Mouse (Mus musculus): ENCODE measurements around the gene Fbxl17.

The Fbxl17 gene

DNA sequence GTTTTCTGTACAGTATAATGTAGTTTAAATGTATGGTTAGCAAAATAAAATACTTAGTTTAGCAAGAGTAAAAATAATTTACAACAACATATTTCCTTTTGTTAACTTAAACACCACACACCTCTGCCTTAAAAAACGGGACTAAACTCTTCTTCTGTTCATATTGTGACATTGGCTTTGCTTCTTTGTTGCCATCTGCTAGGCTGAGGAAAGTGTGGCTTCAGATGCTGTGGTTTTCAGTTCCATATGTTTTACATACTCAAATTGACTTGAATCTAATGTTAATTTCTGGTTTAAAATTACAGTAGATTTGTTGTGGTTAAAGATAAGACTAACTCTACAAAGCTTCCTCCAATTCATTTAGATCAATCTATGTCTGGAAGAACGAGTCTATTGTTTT is 218.8 kb downstream of the Fbxl17 start:
- DNase-seq (ENCODE audit: low read depth, low spot score): no peak

DNA sequence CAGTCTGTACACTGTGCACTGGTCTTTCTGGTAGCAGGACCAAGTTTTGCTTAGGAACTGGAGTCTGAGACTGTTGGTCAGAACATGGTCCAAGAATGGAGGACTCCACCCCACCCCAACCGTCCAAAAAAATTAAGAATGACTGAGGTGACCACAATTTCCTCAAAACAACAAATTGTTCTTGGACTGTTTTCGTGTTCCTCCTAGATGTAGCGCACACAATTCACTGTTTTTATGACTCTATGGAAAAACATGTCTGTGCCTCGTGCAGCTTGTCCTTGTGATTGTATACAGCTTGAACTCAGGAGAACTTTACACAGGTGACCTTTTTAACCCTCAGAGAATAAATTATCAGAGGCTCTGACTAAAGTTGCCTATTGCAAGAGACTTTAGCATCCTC is 220.7 kb downstream of the Fbxl17 start:
- no peak for DNase-seq (ENCODE audit: low read depth, low spot score)

DNA sequence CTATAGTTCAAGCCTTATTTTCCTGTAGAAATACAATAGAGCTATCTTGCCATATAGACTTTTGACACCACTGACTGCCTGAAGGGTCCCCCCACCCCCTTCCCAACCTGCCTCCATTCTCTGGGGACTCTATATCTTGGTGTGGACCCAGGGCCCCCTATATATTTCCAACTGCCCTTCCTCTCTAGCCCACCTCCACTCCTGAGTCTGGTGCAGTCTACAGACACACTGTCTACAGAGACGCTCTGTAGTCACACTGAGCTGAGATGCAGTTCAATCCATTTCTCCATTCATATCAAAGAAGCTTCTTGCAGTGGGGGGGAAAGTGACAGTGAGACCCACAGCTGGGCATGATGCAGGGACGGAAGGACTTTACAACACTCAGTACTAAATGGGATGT is 226.5 kb downstream of the Fbxl17 start:
- DNase-seq (ENCODE audit: low read depth, low spot score): no peak

DNA sequence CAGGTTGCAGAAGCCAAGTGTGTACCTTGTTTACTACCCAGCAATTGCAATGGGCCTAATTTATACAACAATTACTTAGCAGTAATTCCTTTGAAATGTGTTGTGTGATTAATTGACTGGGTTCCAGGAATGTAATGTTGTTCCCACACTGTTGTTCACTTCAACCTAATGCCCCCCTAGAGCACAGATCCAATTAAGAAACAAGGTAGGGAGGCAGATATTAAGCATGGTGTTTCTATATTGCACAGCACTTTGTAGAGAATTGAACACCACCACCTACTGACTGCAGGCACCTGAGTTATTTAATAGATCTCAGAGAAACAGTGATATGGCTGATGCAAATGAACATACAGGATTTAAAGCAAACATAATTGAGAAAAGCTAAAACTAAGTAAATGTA is 226.9 kb downstream of the Fbxl17 start:
- no peak for DNase-seq (ENCODE audit: low read depth, low spot score)

DNA sequence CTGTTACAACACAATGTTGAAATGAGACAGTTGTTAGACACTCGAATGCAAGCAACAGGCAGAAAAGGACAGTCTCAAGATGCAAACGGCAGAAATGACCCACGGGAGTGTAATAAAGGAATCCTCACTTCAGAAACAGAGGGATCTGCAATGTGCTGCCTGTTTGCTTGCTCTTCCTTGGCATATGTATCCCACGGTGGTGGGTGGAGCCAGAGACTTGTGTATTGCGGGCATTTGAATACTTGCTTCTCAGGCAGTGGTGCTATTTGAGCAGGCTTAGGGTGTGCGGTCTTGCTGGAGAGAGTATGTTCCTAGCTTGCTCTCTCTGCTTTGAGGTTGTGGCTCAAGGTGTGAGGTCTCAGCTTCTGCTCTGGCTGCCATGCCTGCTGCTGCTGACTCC is 228.8 kb downstream of the Fbxl17 start:
- peak; percentile 6 for DNase-seq (ENCODE audit: low read depth, low spot score)

DNA sequence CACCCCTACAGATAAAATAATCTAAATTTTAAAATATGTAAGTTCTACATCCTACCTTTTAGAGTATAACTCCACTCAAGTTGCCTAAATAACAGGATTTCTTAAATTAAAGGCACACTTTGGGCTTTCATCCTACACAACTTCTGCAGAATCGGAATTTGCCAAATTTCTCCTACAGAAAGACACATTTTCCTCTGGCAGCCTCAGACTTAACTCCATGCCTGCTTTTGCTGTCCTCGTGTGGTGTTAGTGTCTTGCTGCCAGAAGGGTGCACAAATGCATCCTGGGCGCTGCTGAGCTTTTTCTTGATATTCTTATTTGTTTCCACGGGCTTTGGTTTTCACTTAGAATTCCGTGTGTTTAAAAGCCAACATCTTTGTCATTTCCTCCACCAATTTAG is 229.3 kb downstream of the Fbxl17 start:
- no peak for DNase-seq (ENCODE audit: low read depth, low spot score)

DNA sequence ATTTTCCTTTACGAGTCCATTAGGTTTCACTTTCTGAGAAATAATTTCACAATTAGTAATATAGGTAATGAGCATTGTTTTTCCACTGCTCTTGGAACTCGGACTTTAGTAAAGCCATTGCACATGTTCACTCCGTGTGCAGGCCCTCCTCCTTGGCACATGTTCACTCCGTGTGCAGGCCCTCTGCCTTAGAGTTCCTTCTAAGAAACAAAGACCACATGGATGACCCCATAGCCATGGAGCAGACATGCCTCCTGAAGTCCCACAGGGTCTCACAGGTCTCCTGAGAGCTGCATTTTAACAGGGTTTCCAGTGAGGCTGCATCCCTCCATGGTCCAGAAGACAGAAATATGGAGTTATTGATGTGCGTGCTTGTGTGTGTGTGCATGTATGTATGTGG is 237.1 kb downstream of the Fbxl17 start:
- DNase-seq (ENCODE audit: low read depth, low spot score): no peak

DNA sequence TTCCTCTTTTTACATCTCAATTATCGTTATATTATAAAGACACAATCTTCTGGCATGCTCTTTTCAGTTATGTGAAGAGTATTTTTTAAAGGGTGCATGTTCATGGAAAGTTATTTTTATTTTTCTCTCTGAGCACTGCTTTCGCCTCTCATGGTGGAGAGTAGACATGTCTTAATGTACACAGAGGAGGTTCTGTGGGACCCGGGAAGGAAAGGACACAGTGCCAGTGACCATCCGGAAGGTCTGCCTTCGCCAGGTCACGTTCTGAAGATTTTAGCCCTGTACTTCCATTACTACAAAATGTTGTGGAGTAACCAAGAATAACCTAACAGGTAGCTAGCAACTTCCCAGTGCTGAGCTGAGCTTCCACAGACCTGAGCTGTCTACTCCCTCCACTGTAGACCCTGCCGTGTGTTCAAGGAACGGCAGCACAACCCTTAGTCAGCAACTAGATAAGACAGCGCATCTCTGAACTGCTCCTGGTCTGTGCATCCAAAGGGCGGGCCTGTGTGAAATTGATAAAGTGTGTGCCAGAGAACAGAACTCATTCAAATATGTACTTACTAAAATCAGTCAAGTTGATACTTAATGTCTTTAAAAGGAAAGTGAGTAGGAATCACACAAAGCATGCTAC is 238.2 kb downstream of the Fbxl17 start:
- no peak for DNase-seq (ENCODE audit: low read depth, low spot score)

DNA sequence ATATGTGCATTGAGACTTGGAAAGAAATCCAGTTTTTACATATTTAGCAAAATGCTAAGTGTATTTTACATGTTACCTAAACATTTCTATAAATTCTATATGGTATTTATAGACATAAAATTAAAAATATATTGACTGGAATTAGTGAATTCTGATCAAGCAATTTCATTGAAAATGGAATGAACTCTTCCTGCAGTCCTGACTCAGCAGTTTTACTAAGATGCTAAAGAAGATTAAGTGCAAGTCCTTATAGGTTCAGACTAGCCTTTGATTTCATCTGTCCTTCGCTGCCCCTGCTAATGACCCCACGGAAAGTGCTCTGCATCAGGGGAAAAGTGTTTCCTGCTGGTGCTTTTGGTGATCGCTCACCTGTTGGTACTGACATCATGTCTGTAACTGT is 240.7 kb downstream of the Fbxl17 start:
- DNase-seq (ENCODE audit: low read depth, low spot score): no peak

DNA sequence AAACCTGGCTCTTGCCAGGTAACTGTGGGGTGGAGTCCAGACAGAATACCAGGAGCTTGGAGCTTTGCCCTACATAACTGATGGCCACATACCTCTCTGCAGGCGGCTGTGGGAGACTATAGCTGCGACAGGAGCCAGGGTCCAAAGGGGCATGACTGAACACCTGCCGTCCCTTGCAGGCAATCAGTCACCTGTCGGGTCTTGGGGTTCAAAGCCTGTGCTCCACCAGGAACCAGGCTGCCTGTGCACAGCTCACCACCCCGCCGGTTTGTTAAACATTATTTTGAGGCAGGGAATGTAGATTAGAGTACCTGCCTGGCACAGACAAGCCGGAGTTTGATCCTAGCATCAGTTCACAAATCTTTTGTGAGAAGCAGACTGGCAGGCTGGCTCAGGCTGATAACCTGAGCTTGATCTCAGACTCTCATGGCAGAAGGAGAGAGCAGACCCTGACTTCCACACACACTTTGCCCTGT is 253.6 kb downstream of the Fbxl17 start:
- no peak for DNase-seq (ENCODE audit: low read depth, low spot score)

DNA sequence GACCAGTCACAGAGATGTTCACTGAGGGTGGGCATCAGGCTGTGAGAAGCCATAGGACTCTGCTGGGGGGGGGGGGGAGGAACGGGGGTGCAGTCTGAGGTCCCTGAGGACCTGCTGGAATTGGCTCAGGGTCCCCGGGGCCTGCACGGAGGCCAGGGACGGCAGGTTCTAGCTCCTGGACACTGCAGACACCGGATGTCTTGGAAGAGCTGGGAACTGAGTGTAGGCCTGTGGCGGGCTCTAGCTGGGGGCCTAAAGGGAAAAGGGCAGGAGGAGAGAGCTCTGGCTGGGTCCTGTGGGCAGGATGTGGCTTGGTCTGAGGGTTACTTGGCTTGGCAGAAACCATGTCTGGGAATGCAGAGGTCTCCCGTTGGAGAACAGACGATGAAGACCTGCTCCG is 254.3 kb downstream of the Fbxl17 start:
- DNase-seq (ENCODE audit: low read depth, low spot score): no peak

DNA sequence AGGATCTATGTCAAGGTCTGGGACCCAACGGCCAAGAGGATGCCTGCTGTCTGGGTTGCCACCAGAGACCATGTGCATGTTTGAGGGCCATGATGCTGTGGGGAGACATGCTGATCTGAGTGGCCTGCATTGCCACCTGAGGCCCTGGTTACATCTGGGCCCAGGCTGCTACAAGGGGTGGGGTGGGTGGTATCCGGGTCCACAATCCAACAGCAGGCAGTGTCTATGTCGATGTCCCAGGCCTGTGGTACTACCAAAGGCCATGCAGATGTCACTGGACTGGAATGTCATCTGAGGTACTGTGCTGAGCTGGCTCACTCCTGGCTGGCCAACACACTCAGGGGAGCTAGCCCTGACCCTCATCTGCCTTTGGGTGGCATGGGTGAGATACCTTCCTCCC is 257.1 kb downstream of the Fbxl17 start:
- no peak for DNase-seq (ENCODE audit: low read depth, low spot score)

DNA sequence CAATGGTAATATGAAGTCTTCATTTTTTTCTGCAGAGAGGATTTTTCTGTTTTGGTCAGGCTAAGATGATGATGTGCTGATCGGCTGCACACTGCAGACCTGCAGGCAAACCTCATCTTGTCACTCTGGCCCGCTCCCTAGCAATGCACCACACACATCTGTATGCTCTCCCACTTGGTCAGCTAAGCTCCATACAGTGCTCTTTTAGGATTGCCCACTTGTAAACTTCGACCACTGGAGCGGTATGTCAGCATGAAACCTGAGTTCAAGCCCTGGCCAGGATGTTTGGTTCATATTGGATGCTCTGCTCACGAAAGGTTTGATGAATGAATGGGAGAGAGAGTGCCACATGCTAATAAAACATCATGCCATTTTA is 259.1 kb downstream of the Fbxl17 start:
- DNase-seq (ENCODE audit: low read depth, low spot score): no peak

DNA sequence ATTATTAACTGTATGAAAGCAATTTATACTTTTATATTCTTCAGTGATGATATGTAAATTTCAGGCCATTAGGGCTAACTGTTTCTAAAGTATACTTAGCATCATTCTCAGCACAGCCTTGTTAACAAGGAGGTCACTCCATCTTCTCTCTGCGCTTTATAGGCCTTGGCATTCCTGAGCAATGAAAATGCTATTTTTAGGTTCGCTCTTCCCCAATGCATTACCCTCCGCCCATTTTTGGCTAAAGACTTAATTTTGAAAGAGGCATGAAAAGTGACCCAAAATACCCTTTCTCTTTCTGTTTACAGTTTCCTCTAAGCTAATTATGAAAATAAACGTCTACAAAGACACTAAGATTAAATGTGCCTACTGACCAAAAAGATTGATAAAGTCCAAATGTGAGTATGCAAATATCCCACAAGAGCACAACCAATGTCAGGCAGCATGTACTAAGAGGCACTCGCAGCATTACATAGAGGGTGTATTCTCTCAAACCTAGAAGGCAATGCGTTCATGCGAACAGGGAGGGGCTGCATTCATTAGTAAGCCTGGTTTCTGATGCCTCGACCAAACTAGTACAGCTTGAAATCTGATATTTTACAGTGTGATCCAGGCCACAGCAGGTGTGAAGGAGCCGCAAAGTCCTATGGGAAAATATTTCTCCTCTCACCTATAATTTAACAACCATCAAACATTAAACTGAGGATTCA is 259.6 kb downstream of the Fbxl17 start:
- DNase-seq (ENCODE audit: low read depth, low spot score): no peak

DNA sequence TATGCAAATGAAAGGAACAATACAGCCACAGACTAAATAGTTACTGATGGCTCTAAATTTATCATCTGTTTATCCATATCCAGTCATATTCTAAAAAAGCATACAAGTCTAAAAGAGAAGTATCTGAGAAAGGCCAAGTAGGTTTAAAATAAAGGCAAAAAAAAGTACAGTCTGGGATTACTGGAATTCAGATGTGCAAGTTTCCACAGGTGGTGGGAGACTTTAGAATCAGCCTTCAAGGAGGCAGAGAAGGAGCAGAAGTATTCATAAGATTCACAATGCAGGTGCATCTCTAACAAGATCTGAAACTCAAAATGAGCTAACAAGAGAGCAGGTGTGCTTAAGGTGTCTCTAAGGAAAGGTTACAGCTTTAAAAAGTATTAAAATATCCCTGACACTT is 263.0 kb downstream of the Fbxl17 start:
- no peak for DNase-seq (ENCODE audit: low read depth, low spot score)

DNA sequence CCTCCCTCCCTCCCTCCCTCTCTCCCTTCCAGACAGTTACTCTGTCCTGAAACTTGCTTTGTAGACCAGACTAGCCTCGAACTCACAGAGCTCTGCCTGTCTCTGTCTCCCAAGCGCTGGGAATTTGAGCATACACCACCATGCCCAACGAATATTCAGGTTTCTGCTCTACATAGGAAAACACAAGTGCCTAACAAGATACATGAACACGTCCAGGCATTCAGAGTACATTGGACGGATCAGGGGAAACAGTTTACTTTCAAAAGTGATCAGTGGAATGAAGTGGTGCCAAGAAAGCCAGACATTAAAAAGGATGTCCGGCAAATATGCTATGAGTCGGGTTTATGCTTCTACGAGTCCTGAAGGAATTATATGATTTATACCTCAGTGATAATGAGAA is 263.6 kb downstream of the Fbxl17 start:
- no peak for DNase-seq (ENCODE audit: low read depth, low spot score)

DNA sequence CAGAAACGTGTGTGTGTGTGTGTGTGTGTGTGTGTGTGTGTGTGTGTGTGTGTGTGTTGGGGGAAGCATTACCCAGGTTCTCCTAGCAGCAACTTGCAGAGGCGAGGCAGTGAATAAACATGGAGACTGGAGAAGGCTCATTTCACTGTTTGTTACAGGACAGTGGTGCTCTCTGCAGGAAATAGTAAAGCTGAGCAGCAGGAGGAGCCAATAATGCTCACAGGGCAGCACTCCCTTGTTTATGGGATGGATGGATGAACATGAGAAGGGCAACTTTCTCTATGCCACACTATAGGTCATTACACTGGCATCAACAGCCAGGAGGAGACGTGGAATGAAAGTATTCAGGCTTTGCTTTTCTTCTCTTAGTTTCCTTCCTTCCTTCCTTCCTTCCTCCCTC is 264.0 kb downstream of the Fbxl17 start:
- DNase-seq (ENCODE audit: low read depth, low spot score): no peak

DNA sequence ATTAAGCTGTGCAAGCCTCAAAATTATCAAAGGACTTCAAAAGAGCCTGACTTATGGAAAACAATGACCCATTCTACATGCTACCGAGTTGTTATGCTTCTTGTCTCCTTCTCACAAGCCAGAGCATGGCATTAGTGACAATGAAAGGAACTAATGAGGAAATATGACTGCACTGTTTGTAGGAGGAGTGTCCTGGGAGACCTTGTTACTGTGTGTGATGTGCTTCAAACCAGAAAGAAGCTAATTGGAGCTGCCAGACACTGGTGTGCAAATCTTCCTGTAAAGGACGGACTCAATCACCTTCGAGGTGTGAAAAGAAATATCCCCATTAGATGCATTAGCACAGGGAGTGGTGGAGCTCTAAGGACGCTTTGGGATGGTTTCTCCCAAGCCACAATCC is 270.7 kb downstream of the Fbxl17 start:
- DNase-seq (ENCODE audit: low read depth, low spot score): no peak

DNA sequence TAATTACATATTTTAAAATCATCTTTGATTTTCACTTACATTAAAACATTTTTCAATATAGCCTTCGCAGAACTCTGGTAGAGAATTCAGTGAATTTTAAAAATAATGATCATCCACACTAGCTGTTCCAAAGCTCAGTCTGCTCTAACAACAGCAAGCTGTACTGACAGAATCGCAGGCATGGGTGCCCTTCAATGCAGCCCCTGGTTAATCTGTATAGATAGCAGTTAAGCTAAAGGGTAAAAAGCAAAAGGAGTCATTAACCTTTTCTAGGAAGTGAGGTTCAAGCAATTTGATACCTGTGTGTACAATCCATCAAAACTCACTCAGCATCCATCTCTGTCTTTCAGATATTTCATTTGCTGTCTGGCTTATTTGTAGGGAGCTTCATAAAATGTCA is 273.4 kb downstream of the Fbxl17 start:
- DNase-seq (ENCODE audit: low read depth, low spot score): no peak

DNA sequence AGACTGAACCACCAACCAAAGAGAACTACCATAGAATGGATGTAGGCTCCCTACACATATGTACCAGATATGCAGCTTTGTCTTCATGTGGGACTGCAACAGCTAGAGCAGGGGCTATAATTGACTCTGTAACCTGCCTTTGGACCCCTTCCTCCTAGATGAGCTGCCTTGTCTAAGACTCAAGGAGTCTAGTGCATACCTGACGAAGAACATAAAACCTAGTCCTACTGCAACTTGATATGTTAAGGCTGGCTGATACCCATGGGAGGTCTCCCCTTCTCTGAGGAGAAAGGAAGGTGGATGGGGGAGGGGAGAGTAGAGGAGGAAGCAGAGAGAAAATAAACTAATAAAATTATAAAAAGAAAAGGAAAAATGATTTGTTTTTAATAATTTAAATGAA is 273.9 kb downstream of the Fbxl17 start:
- no peak for DNase-seq (ENCODE audit: low read depth, low spot score)

DNA sequence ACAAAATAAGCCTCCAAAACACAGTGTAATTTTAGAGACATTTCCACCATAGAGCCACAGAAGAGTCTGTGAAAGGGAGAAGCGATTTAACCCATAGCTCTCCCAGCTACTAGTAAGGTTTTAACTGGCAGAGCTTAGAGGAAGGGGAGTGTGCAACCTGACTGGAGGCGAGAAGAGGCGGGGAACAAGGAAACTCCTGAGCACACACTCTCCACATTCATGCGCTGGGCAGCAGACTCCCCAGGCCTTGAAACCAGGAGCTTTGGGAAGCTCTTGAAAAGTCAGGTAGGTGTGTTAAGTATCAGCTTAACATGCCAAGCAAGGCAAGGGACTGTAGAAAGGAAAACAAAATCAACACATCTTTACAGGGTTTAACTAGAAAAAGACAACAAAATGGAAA is 276.1 kb downstream of the Fbxl17 start:
- no peak for DNase-seq (ENCODE audit: low read depth, low spot score)

DNA sequence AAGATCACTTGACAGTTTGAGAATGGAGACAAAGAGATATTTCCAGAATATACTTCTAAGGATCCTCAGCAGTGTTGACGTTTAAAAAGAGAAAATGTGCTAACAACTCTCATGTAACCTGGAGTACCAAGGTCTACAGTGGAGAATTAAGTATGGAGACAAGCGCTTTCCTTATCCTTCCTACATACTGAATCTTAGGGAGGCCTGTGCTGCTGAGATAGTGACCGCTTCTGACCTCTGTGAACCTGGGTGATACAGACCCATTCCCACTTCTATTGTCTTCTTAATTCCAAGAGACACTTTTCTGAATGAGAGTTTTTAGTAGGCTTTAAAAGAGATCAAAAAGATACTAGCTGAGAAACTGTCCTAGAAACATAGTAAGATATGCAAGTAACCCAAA is 278.2 kb downstream of the Fbxl17 start:
- no peak for DNase-seq (ENCODE audit: low read depth, low spot score)

DNA sequence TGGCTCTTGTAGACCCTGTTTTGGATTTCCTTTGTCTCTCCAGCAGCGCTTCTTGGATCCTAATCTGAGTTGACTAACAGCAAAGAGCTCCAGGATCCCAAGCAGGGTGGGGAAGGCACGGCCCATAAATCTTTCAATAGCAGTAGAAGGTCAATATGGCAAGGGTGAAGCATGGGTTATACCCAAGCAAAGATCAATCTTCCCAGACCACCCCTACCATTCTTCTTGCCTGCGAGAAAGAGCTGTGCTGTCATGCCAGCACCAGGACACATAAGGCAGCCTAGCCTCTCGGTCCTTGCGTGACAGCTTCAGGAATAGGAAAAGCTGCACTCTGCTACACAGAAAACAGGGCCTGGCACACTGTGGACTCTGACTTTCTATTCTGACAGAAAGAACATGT is 279.0 kb downstream of the Fbxl17 start:
- no peak for DNase-seq (ENCODE audit: low read depth, low spot score)

DNA sequence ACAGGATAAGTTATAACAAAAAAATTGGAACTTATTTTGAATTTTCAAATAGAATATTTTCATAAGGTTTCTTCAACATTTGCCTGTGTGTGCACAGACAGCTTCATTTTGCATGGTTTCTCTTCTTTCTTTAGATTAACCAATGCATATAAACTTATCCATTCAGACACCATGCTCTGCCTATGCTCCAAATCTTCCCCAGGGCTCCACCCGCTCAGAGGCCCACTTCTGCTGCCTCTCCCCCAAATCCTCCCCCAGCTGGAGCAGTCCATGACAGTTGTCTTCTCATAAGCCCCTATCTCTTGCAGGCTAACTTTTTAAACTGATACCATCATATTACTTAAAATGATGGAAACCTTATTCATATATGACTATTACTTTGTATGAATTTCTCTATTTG is 282.8 kb downstream of the Fbxl17 start:
- DNase-seq (ENCODE audit: low read depth, low spot score): no peak

All from ZHBTc4 (cell line).